Mouse (Mus musculus) intestine, postnatal 0 days (tissue): Measurements from ENCODE around the gene Bpi. TPM values are rescaled to one million over a fixed set of nuclear protein-coding genes. Genes with fewer than 3 reads are reported as not detected.

Source experiments
- ATAC-seq: fragments of 200-750 bp; cut with Nextera tagmentation; 2 replicates; pipeline ENCODE4 v1.8.0; 2017; ENCODE audit warnings: mild to moderate bottlenecking, moderate TSS enrichment, moderate library complexity
- H3K27ac ChIP-seq: fragments of 300-500 bp; sonication (generic); 2 replicates; pipeline ENCODE4 v1.5.1; 2014; ENCODE audit warnings: mild to moderate bottlenecking, low read depth, low read length, moderate library complexity
- H3K27me3 ChIP-seq: fragments of 300-500 bp; sonication (generic); replicated peaks from 2 replicates; pipeline ENCODE4 v1.6.1; 2014; ENCODE audit warnings: low read length, mixed read lengths; ENCODE audit not compliant: control insufficient read depth, insufficient read depth
- H3K36me3 ChIP-seq: fragments of 300-500 bp; sonication (generic); 2 replicates; pipeline ENCODE4 v1.6.1; 2014; ENCODE audit warnings: mild to moderate bottlenecking, moderate library complexity; ENCODE audit not compliant: control insufficient read depth, insufficient read depth
- H3K4me1 ChIP-seq: fragments of 300-500 bp; sonication (generic); replicated peaks from 2 replicates; pipeline ENCODE4 v1.6.1; 2014; ENCODE audit warnings: antibody characterized with exemption, low read length, mixed read lengths; ENCODE audit not compliant: control insufficient read depth, insufficient read depth
- H3K4me2 ChIP-seq: fragments of 300-500 bp; sonication (generic); replicated peaks from 2 replicates; pipeline ENCODE4 v1.6.1; 2014; ENCODE audit warnings: low read depth, mild to moderate bottlenecking, moderate library complexity
- H3K4me3 ChIP-seq: fragments of 300-500 bp; sonication (generic); 2 replicates; pipeline ENCODE4 v1.5.1; 2014; ENCODE audit warnings: low read depth, low read length
- H3K9ac ChIP-seq: fragments of 300-500 bp; sonication (generic); 2 replicates; pipeline ENCODE4 v1.6.1; 2014; ENCODE audit warnings: mild to moderate bottlenecking, low read depth, low read length
- H3K9me3 ChIP-seq: fragments of 300-500 bp; sonication (generic); 2 replicates; pipeline ENCODE4 v1.6.1; 2016; ENCODE audit warnings: mixed run types; ENCODE audit not compliant: control insufficient read depth
- CTCF ChIP-seq: sonication (generic); IDR thresholded peaks from 2 replicates; pipeline ENCODE4 v1.5.1; 2016; ENCODE audit warnings: low read depth, mild to moderate bottlenecking, control low read depth, antibody characterized with exemption, moderate library complexity
- WGBS: fragments of 180-500 bp; shearing (Covaris S2); extraction: QIAGEN DNeasy Blood & Tissue Kit; methylation state at CpG from one replicate; pipeline ENCODE4 v1.1.7; 2014; 5-methylcytosine and 5-hydroxymethylcytosine counted together
- polyA plus RNA-seq: library from polyadenylated mRNA; unstranded; fragments of >200 nt; fragmentation: Nextera tagmentation; extraction: Ambion mirVana; gene quantifications from 2 replicates; pipeline ENCODE4 v1.2.1, GENCODE M21; 2015

The Bpi gene
- polyA plus RNA-seq, 1 experiment from 2014 or later = not detected

DNA sequence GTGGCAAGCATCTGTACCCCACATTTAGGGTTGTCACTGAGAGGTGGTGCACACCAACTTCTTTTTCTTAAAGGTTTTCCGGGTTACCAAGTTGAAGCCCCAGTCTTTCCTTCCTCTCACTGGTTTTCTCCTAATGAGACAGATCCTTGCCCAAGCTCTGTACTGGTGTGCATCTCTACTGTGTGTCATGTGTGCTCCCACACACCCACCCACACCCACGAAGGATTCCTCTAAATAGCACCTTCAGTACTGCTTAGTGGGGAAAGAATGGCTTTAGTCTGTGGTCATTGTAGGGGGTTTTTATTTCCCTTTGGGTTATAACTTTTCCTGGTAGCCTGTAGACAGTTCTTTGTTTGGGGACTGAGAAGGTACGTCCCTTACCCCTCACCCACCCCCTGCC lies 7.0 kb downstream of the Bpi start:
- Histone ChIP-seq H3K4me2 (no peak overlapping the region), H3K4me3 (no peak overlapping the region), H3K4me1 (no peaks in the 10 kb centered on the region), H3K9me3 (no peaks in the 10 kb centered on the region), H3K36me3 (no peaks in the 10 kb centered on the region), H3K27ac (no peak overlapping the region), H3K27me3 (no peaks in the 10 kb centered on the region), H3K9ac (no peak overlapping the region)
- TF ChIP-seq CTCF = no peak
- 84% methylated on average over 3 of the region's 3 CpGs for WGBS
- no peak for ATAC-seq

DNA sequence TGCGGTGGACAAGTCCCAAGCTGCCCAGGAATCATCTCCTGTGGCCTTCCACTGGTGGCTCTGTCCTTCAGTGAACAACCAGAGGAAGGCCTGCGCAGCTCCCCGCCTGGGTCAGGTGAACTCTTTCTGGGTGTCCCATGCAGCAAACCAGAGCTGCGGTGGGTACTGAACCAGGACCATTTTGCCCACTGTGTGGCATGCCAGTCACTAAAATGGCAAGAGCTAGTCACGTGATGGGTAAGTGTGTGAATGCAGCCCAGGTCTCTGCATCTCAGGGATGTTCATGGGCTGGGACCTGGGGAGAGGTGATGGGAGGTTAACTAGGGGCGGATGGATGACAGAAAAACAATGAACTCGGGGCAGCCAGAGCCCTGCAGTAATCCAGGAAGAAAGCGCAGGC lies 12.1 kb downstream of the Bpi start:
- H3K27me3 ChIP-seq = no peaks in the 10 kb centered on the region
- WGBS = 81% methylated on average over 8 of the region's 8 CpGs
- H3K27ac ChIP-seq = no peak overlapping the region
- H3K9me3 ChIP-seq = no peaks in the 10 kb centered on the region
- ATAC-seq = no peak
- H3K4me1 ChIP-seq = no peaks in the 10 kb centered on the region
- TF ChIP-seq CTCF = no peak
- H3K36me3 ChIP-seq = no peaks in the 10 kb centered on the region
- no peak overlapping the region for H3K4me2 ChIP-seq
- H3K9ac ChIP-seq = no peak overlapping the region
- no peak overlapping the region for H3K4me3 ChIP-seq

GRCm38 (mm10) chr2:158273646-158274045 lies 15.8 kb downstream of the Bpi start:
- no peaks in the 10 kb centered on the region for H3K27me3 ChIP-seq
- H3K9ac ChIP-seq = no peak overlapping the region
- no peaks in the 10 kb centered on the region for H3K9me3 ChIP-seq
- 15% methylated on average over 2 of the region's 2 CpGs for WGBS
- H3K4me1 ChIP-seq = no peaks in the 10 kb centered on the region
- ATAC-seq = no peak
- no peak overlapping the region for H3K4me3 ChIP-seq
- no peak for TF ChIP-seq CTCF
- H3K27ac ChIP-seq = no peak overlapping the region
- no peaks in the 10 kb centered on the region for H3K36me3 ChIP-seq
- H3K4me2 ChIP-seq = no peak overlapping the region

- Histone ChIP-seq H3K4me1 (no peaks in the 10 kb centered on the region), H3K9ac (no peak overlapping the region), H3K4me2 (no peak overlapping the region), H3K36me3 (no peaks in the 10 kb centered on the region), H3K4me3 (no peak overlapping the region), H3K27me3 (no peaks in the 10 kb centered on the region), H3K9me3 (no peaks in the 10 kb centered on the region), H3K27ac (no peak overlapping the region)
- WGBS = 91% methylated on average over 3 of the region's 3 CpGs
- TF ChIP-seq CTCF = peak; percentile 47
- ATAC-seq = no peak
These were observed 17.5 kb downstream of the Bpi start for GRCm38 (mm10) chr2:158275349-158275748.

DNA sequence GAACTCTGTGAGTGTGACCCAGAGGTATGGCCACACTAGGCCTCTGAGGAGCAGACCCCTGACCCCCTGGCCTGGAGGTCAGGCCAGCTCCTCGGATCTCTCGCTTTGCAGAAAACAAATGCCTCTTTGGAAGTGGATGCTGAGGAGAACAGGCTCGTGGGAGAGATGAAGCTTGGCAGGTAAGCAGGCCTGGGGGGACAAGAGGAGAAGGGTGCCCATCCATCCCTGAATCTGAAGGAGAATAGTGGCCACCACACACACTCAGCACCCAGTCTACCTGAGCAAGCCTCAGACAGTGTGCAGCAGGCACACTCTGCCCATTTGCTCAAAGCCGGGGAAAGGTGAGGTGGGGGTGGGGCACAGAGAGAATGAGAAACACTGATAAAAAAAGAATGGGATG lies 17.9 kb downstream of the Bpi start:
- H3K27me3 ChIP-seq = no peaks in the 10 kb centered on the region
- 65% methylated on average over 4 of the region's 4 CpGs for WGBS
- H3K36me3 ChIP-seq = no peaks in the 10 kb centered on the region
- H3K27ac ChIP-seq = no peak overlapping the region
- H3K4me1 ChIP-seq = no peaks in the 10 kb centered on the region
- H3K9me3 ChIP-seq = no peaks in the 10 kb centered on the region
- TF ChIP-seq CTCF = no peak
- H3K4me3 ChIP-seq = no peak overlapping the region
- no peak overlapping the region for H3K4me2 ChIP-seq
- no peak overlapping the region for H3K9ac ChIP-seq
- ATAC-seq = no peak

DNA sequence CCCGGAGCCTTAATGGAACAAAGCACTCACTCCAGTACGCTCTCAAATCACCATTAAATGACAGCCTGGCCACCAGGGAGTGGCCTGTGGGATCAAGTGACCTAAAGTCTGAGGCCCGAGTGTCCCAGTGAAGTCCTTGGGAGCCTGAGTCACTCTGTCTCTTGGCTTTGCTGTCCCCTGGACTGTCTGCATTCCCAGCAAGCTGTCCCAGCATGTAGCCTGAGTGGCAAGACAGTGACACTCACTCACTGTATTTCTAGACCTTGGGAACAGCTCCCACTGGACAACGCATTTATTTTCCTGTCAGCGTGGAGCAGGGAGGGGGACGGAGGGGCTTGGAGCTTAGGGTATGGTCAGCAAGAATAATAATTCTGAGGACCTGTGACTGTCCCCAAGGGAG lies 18.6 kb downstream of the Bpi start:
- Histone ChIP-seq H3K36me3 (no peaks in the 10 kb centered on the region), H3K27me3 (no peaks in the 10 kb centered on the region), H3K4me1 (no peaks in the 10 kb centered on the region), H3K9ac (no peak overlapping the region), H3K27ac (no peak overlapping the region), H3K4me2 (no peak overlapping the region), H3K4me3 (no peak overlapping the region), H3K9me3 (no peaks in the 10 kb centered on the region)
- TF ChIP-seq CTCF = no peak
- WGBS = 67% methylated on average over 6 of the region's 6 CpGs
- ATAC-seq = no peak

GRCm38 (mm10) chr2:158276878-158277277 lies 19.0 kb downstream of the Bpi start:
- Histone ChIP-seq H3K4me3 (no peak overlapping the region), H3K27ac (no peak overlapping the region), H3K9me3 (no peaks in the 10 kb centered on the region), H3K4me2 (no peak overlapping the region), H3K27me3 (no peaks in the 10 kb centered on the region), H3K9ac (no peak overlapping the region), H3K4me1 (no peaks in the 10 kb centered on the region), H3K36me3 (no peaks in the 10 kb centered on the region)
- no peak for TF ChIP-seq CTCF
- no peak for ATAC-seq
- 72% methylated on average over 4 of the region's 4 CpGs for WGBS
